ENCODE assay signal across 25 mouse cellular contexts in the genomic region with DNA sequence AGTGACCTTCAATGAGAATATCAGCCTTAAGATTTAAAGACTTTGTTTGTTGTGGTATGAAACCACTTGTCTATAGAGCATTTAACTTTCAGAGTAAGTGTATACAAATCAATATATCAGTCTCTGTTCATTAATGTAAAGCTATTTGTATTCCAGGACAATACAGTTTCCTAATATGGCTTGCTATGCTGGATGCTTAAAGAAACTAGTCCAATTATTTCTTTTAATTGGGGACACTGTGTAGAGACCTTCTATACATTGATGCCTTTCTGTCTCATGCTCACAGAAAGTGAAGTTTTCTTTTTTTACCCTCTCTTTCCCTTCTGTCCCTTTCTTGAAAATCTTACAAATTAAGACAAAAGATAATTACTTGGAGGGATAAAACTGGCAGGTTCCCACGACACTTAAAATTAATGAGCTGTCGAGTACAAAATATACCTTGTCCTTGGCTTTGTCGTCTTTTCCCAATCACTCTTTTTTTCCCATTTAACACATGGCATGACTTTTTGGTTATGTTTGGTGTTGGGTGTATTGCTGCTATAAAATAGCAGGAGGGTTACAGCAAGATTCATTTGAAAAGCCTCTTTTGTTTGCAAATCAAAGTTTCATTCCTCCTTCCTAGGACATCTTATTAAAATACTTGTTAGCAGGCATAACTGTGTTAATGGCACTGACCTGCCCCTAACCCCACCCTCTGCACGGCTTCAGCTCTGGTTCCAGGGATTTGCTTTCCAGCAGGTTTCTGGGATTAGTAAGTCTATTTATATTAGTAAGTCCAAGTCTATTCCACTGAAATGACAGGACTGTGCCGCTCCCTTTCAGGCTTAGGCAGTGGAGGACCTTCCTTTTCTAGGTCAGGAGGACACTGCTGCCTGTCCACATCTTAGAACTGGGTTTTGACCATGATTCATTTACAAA.
DNase-seq lines count a peak whose midpoint lies in the region; ATAC-seq lines count a peak whose summit lies in the region.
"Had no signal": no experiment of that assay in that cellular context is flagged by ENCODE, and none has a peak within 500 bp of the region (broad histone marks: within the 10 kb centered on the region; RNA-seq: fewer than 3 reads in every experiment).

No protein-coding gene starts in this region.

- H3K4me2 ChIP-seq in forebrain, embryonic 11.5 days (ENCODE audit: low read depth, low read length, severe bottlenecking) = no peak overlapping the region
- no peak overlapping the region for H3K4me2 ChIP-seq in forebrain, embryonic 15.5 days (replicated peaks)
- no peak overlapping the region for H3K4me2 ChIP-seq in intestine, embryonic 14.5 days (ENCODE audit: low read length)
- no peak overlapping the region for H3K4me2 ChIP-seq in intestine, embryonic 16.5 days (ENCODE audit: low read depth, low read length)
- no peak overlapping the region for H3K4me2 ChIP-seq in forebrain, embryonic 13.5 days
- H3K4me2 ChIP-seq: hindbrain, embryonic 14.5 days; kidney, embryonic 15.5 days; midbrain, embryonic 15.5 days had no signal

- no peaks in the 10 kb centered on the region for H3K9me3 ChIP-seq in forebrain, embryonic 11.5 days (ENCODE audit: control insufficient read depth, low read length)
- H3K9me3 ChIP-seq in forebrain, embryonic 15.5 days = no peaks in the 10 kb centered on the region
- H3K9me3 ChIP-seq in intestine, embryonic 14.5 days (ENCODE audit: control insufficient read depth, low read length) = no peaks in the 10 kb centered on the region
- H3K9me3 ChIP-seq in intestine, embryonic 16.5 days (ENCODE audit: control insufficient read depth, low read length) = no peaks in the 10 kb centered on the region
- H3K9me3 ChIP-seq in forebrain, embryonic 13.5 days (replicated peaks) = no peaks in the 10 kb centered on the region
- H3K9me3 ChIP-seq: heart, embryonic 10.5 days; kidney, embryonic 15.5 days; midbrain, embryonic 15.5 days had no signal

- no peak overlapping the region for H3K27ac ChIP-seq in forebrain, embryonic 11.5 days (ENCODE audit: low read depth, low read length)
- H3K27ac ChIP-seq in forebrain, embryonic 15.5 days (replicated peaks) = no peak overlapping the region
- H3K27ac ChIP-seq in intestine, embryonic 14.5 days (ENCODE audit: low read depth) = no peak overlapping the region
- no peak overlapping the region for H3K27ac ChIP-seq in intestine, embryonic 16.5 days (ENCODE audit: low read length)
- no peak overlapping the region for H3K27ac ChIP-seq in forebrain, embryonic 13.5 days
- H3K27ac ChIP-seq: heart, embryonic 10.5 days; hindbrain, embryonic 14.5 days; kidney, embryonic 15.5 days; layer of hippocampus, adult 2 months; liver, embryonic 14.5 days; macrophage; midbrain, embryonic 15.5 days had no signal

- H3K4me3 ChIP-seq in forebrain, embryonic 11.5 days (ENCODE audit: low read depth, low read length) = no peak overlapping the region
- no peak overlapping the region for H3K4me3 ChIP-seq in forebrain, embryonic 15.5 days
- no peak overlapping the region for H3K4me3 ChIP-seq in intestine, embryonic 14.5 days (ENCODE audit: low read depth, low read length)
- H3K4me3 ChIP-seq in intestine, embryonic 16.5 days (ENCODE audit: low read length) = no peak overlapping the region
- no peak overlapping the region for H3K4me3 ChIP-seq in forebrain, embryonic 13.5 days
- H3K4me3 ChIP-seq: heart, embryonic 10.5 days; kidney, embryonic 15.5 days; layer of hippocampus, adult 2 months; midbrain, embryonic 15.5 days had no signal

- H3K4me1 ChIP-seq in forebrain, embryonic 11.5 days (replicated peaks; ENCODE audit: control insufficient read depth, insufficient read depth, low read length) = peaks cover 6% of the 10 kb centered on the region; the same call in 1 of the 2 replicates
- peaks cover 14% of the 10 kb centered on the region for H3K4me1 ChIP-seq in forebrain, embryonic 15.5 days
- no peaks in the 10 kb centered on the region for H3K4me1 ChIP-seq in intestine, embryonic 14.5 days (replicated peaks; ENCODE audit: control insufficient read depth, insufficient read depth, low read length)
- no peaks in the 10 kb centered on the region for H3K4me1 ChIP-seq in intestine, embryonic 16.5 days (ENCODE audit: control insufficient read depth, insufficient read depth, low read length)
- peaks cover 38% of the 10 kb centered on the region for H3K4me1 ChIP-seq in forebrain, embryonic 13.5 days
- H3K4me1 ChIP-seq: kidney, embryonic 15.5 days had no signal

- 33% methylated on average over 5 of the region's 5 CpGs for WGBS in forebrain, embryonic 11.5 days
- 9% methylated on average over 5 of the region's 5 CpGs for WGBS in forebrain, embryonic 15.5 days
- 55% methylated on average over 5 of the region's 5 CpGs for WGBS in intestine, embryonic 14.5 days
- 57% methylated on average over 5 of the region's 5 CpGs for WGBS in intestine, embryonic 16.5 days
- 13% methylated on average over 5 of the region's 5 CpGs for WGBS in forebrain, embryonic 13.5 days

- peak; percentile 79 for ATAC-seq in forebrain, embryonic 11.5 days (replicated peaks; ENCODE audit: low FRiP score)
- no peak for ATAC-seq in forebrain, embryonic 15.5 days (replicated peaks)
- no peak for ATAC-seq in intestine, embryonic 14.5 days (replicated peaks; ENCODE audit: low FRiP score, low TSS enrichment, low read depth)
- no peak for ATAC-seq in intestine, embryonic 16.5 days
- peak; percentile 61; the same call in 1 of the 2 replicates for ATAC-seq in forebrain, embryonic 13.5 days
- no peak for ATAC-seq in cerebellum, adult (ENCODE audit: insufficient number of reproducible peaks, low FRiP score, low TSS enrichment)
- ATAC-seq: midbrain, embryonic 15.5 days; Patski had no signal

- peaks cover 2% of the 10 kb centered on the region; the same call in 1 of the 2 replicates for H3K36me3 ChIP-seq in forebrain, embryonic 11.5 days (ENCODE audit: control insufficient read depth, insufficient read depth, low read length)
- H3K36me3 ChIP-seq in forebrain, embryonic 15.5 days = no peaks in the 10 kb centered on the region
- H3K36me3 ChIP-seq in intestine, embryonic 14.5 days (ENCODE audit: control insufficient read depth, insufficient read depth, low read length) = peaks cover 19% of the 10 kb centered on the region
- no peaks in the 10 kb centered on the region for H3K36me3 ChIP-seq in intestine, embryonic 16.5 days (ENCODE audit: control insufficient read depth, insufficient read depth, low read length)
- peaks cover 11% of the 10 kb centered on the region for H3K36me3 ChIP-seq in forebrain, embryonic 13.5 days (ENCODE audit: poor library complexity, severe bottlenecking)

- no peaks in the 10 kb centered on the region for H3K27me3 ChIP-seq in forebrain, embryonic 11.5 days (ENCODE audit: control insufficient read depth, insufficient read depth, low read length)
- no peaks in the 10 kb centered on the region for H3K27me3 ChIP-seq in forebrain, embryonic 15.5 days
- H3K27me3 ChIP-seq in intestine, embryonic 14.5 days (replicated peaks; ENCODE audit: control insufficient read depth, insufficient read depth, low read length) = no peaks in the 10 kb centered on the region
- H3K27me3 ChIP-seq in intestine, embryonic 16.5 days (replicated peaks; ENCODE audit: control insufficient read depth, insufficient read depth, low read length) = no peaks in the 10 kb centered on the region
- no peaks in the 10 kb centered on the region for H3K27me3 ChIP-seq in forebrain, embryonic 13.5 days
- H3K27me3 ChIP-seq: kidney, embryonic 15.5 days; midbrain, embryonic 15.5 days; Patski had no signal

- peak; percentile 71 for DNase-seq in forebrain, embryonic 11.5 days (ENCODE audit: low spot score)
- peak; percentile 47 for DNase-seq in intestine, embryonic 14.5 days (ENCODE audit: low spot score)
- peak; percentile 67 for DNase-seq in retina, embryonic 14.5 days (ENCODE audit: low spot score)
- DNase-seq: adrenal gland, postnatal 10 days; cerebellum, adult 2 months; cerebellum, postnatal 25 days; gastrocnemius, postnatal 14 days; kidney, adult 18-20 months; kidney, postnatal 36 days; liver; lung, adult 2 months; lung, postnatal 10 days; right cerebral cortex, postnatal 14 days had no signal

- no peak overlapping the region for H3K9ac ChIP-seq in forebrain, embryonic 11.5 days (ENCODE audit: low read length)
- H3K9ac ChIP-seq in forebrain, embryonic 15.5 days (replicated peaks) = no peak overlapping the region
- no peak overlapping the region for H3K9ac ChIP-seq in intestine, embryonic 14.5 days (ENCODE audit: low read length)
- H3K9ac ChIP-seq in intestine, embryonic 16.5 days (ENCODE audit: low read depth, low read length) = no peak overlapping the region
- no peak overlapping the region for H3K9ac ChIP-seq in forebrain, embryonic 13.5 days
- H3K9ac ChIP-seq: hindbrain, embryonic 14.5 days; kidney, embryonic 15.5 days; liver, embryonic 14.5 days; midbrain, embryonic 15.5 days had no signal

Comparison
In these comparisons a context has a peak if more than half of its experiments do, and no peak if none do; other contexts are left out.
1. ATAC-seq: peak in forebrain, embryonic 11.5 days (single experiment) and forebrain, embryonic 13.5 days (single experiment); none in forebrain, embryonic 15.5 days (single experiment), intestine, embryonic 14.5 days (single experiment), intestine, embryonic 16.5 days (single experiment) and cerebellum, adult (single experiment).
2. Peak in every context shown above with its lines, with median percentiles within 50 percentile points of each other: DNase-seq.